Mouse (Mus musculus): ENCODE data around the gene Arl13b.

DNA sequence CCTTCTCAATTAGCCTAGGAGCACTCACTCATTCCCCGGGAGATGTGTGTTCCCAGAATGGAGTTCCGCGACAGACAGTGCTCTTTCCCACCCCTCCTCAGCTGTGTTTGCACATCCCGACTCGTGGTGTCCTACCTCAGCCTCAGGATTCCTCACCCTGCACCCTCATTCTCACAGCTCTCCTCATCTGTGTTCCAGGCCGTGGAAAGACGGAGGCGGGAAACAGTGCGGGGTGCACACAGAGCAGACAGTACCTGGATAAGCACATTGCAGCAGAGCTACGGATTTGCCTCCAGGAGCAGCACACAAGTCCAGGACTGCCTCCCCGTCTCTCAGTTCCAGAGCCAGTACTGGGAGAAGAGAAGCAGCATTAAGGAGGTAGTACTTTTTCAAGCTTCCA lies 70.8 kb downstream of the Arl13b start:
- TF ChIP-seq POU5F1 (IDR thresholded peaks at IDR 0.05; ENCODE audit: borderline replicate concordance, low read length) (no peak), CTCF (conservative IDR thresholded peaks at IDR 0.05; ENCODE audit: low read length) (no peak)
